Mouse (Mus musculus): ENCODE data around the gene Bex1. TPM values are rescaled to one million over a fixed set of nuclear protein-coding genes. Genes with fewer than 3 reads are reported as not detected.
A peak's percentile ranks its signal among the peaks of the same experiment; 100 is the strongest.

Gene Bex1
- polyA plus RNA-seq, 1 experiment: 1.9 TPM

GRCm38 (mm10) chrX:136203257-136203656, 12.1 kb downstream of the Bex1 start:
- Histone ChIP-seq H3K4me1 (ENCODE audit: control insufficient read depth, insufficient read depth, insufficient read length, low read length) (no peaks in the 10 kb centered on the region), H3K4me3 (ENCODE audit: low read depth, low read length) (peak overlapping the region; percentile 45), H3K27ac (ENCODE audit: insufficient read depth, low read depth, low read length) (no peak overlapping the region), H3K27me3 (ENCODE audit: control insufficient read depth, insufficient read depth, low read length) (no peaks in the 10 kb centered on the region), H3K36me3 (ENCODE audit: control insufficient read depth, insufficient read depth, low read length) (no peaks in the 10 kb centered on the region)
- 27% methylated on average over 7 of the region's 7 CpGs for WGBS
- TF ChIP-seq CTCF (IDR thresholded peaks at IDR 0.05; ENCODE audit: extremely low read depth, insufficient read length, insufficient replicate concordance, low read depth, low read length) (no peak), POLR2A (IDR thresholded peaks at IDR 0.05; ENCODE audit: low read depth, low read length) (no peak)

- no peak overlapping the region for H3K4me3 ChIP-seq (ENCODE audit: low read depth, low read length)
- no peaks in the 10 kb centered on the region for H3K36me3 ChIP-seq (ENCODE audit: control insufficient read depth, insufficient read depth, low read length)
- H3K27ac ChIP-seq (ENCODE audit: insufficient read depth, low read depth, low read length): no peak overlapping the region
- no peaks in the 10 kb centered on the region for H3K4me1 ChIP-seq (ENCODE audit: control insufficient read depth, insufficient read depth, insufficient read length, low read length)
- TF ChIP-seq POLR2A (IDR thresholded peaks at IDR 0.05; ENCODE audit: low read depth, low read length) (no peak), CTCF (IDR thresholded peaks at IDR 0.05; ENCODE audit: extremely low read depth, insufficient read length, insufficient replicate concordance, low read depth, low read length) (no peak)
- WGBS: 35% methylated on average over 1 of the region's 1 CpGs
- no peaks in the 10 kb centered on the region for H3K27me3 ChIP-seq (ENCODE audit: control insufficient read depth, insufficient read depth, low read length)
These were observed 18.4 kb downstream of the Bex1 start for GRCm38 (mm10) chrX:136196873-136197272.

- TF ChIP-seq POLR2A (IDR thresholded peaks at IDR 0.05; ENCODE audit: low read depth, low read length) (no peak), CTCF (IDR thresholded peaks at IDR 0.05; ENCODE audit: extremely low read depth, insufficient read length, insufficient replicate concordance, low read depth, low read length) (no peak)
- Histone ChIP-seq H3K36me3 (ENCODE audit: control insufficient read depth, insufficient read depth, low read length) (no peaks in the 10 kb centered on the region), H3K27ac (ENCODE audit: insufficient read depth, low read depth, low read length) (no peak overlapping the region), H3K4me3 (ENCODE audit: low read depth, low read length) (no peak overlapping the region), H3K27me3 (ENCODE audit: control insufficient read depth, insufficient read depth, low read length) (no peaks in the 10 kb centered on the region), H3K4me1 (ENCODE audit: control insufficient read depth, insufficient read depth, insufficient read length, low read length) (no peaks in the 10 kb centered on the region)
- WGBS: 76% methylated on average over 16 of the region's 16 CpGs
These were observed 19.9 kb downstream of the Bex1 start for GRCm38 (mm10) chrX:136195193-136195944.

- no peaks in the 10 kb centered on the region for H3K4me1 ChIP-seq (ENCODE audit: control insufficient read depth, insufficient read depth, insufficient read length, low read length)
These were observed 32.2 kb downstream of the Bex1 start for GRCm38 (mm10) chrX:136183107-136183506.

GRCm38 (mm10) chrX:136180897-136181553, 34.3 kb downstream of the Bex1 start:
- H3K4me1 ChIP-seq (ENCODE audit: control insufficient read depth, insufficient read depth, insufficient read length, low read length): no peaks in the 10 kb centered on the region
- TF ChIP-seq CTCF (IDR thresholded peaks at IDR 0.05; ENCODE audit: extremely low read depth, insufficient read length, insufficient replicate concordance, low read depth, low read length): no peak
- no peak for TF ChIP-seq POLR2A (IDR thresholded peaks at IDR 0.05; ENCODE audit: low read depth, low read length)
- no peaks in the 10 kb centered on the region for H3K36me3 ChIP-seq (ENCODE audit: control insufficient read depth, insufficient read depth, low read length)
- WGBS: 45% methylated on average over 11 of the region's 11 CpGs
- no peak overlapping the region for H3K4me3 ChIP-seq (ENCODE audit: low read depth, low read length)
- H3K27me3 ChIP-seq (ENCODE audit: control insufficient read depth, insufficient read depth, low read length): no peaks in the 10 kb centered on the region
- no peak overlapping the region for H3K27ac ChIP-seq (ENCODE audit: insufficient read depth, low read depth, low read length)

More at GRCm38 (mm10) chrX:136183107-136183506, 32.2 kb downstream of the Bex1 start:
- Histone ChIP-seq H3K27ac (ENCODE audit: insufficient read depth, low read depth, low read length) (no peak overlapping the region), H3K27me3 (ENCODE audit: control insufficient read depth, insufficient read depth, low read length) (no peaks in the 10 kb centered on the region), H3K36me3 (ENCODE audit: control insufficient read depth, insufficient read depth, low read length) (no peaks in the 10 kb centered on the region), H3K4me3 (ENCODE audit: low read depth, low read length) (no peak overlapping the region)
- 81% methylated on average over 1 of the region's 1 CpGs for WGBS
- no peak for TF ChIP-seq POLR2A (IDR thresholded peaks at IDR 0.05; ENCODE audit: low read depth, low read length)
- TF ChIP-seq CTCF (IDR thresholded peaks at IDR 0.05; ENCODE audit: extremely low read depth, insufficient read length, insufficient replicate concordance, low read depth, low read length): no peak

GRCm38 (mm10) chrX:136172786-136173185, 42.5 kb downstream of the Bex1 start:
- no peaks in the 10 kb centered on the region for H3K36me3 ChIP-seq (ENCODE audit: control insufficient read depth, insufficient read depth, low read length)
- no peaks in the 10 kb centered on the region for H3K4me1 ChIP-seq (ENCODE audit: control insufficient read depth, insufficient read depth, insufficient read length, low read length)
- no peaks in the 10 kb centered on the region for H3K27me3 ChIP-seq (ENCODE audit: control insufficient read depth, insufficient read depth, low read length)
- no peak overlapping the region for H3K27ac ChIP-seq (ENCODE audit: insufficient read depth, low read depth, low read length)
- H3K4me3 ChIP-seq (ENCODE audit: low read depth, low read length): no peak overlapping the region
- TF ChIP-seq CTCF (IDR thresholded peaks at IDR 0.05; ENCODE audit: extremely low read depth, insufficient read length, insufficient replicate concordance, low read depth, low read length) (no peak), POLR2A (IDR thresholded peaks at IDR 0.05; ENCODE audit: low read depth, low read length) (no peak)
- 33% methylated on average over 10 of the region's 10 CpGs for WGBS

GRCm38 (mm10) chrX:136172118-136172551, 43.2 kb downstream of the Bex1 start, which contains the start of gene Tceal8:
Tceal8 (minus strand) TSS chrX:136172342.
- Histone ChIP-seq H3K4me1 (ENCODE audit: control insufficient read depth, insufficient read depth, insufficient read length, low read length) (no peaks in the 10 kb centered on the region), H3K27ac (ENCODE audit: insufficient read depth, low read depth, low read length) (peak within 1 kb of the TSS; percentile 46; the same call in 1 of the 2 replicates), H3K4me3 (ENCODE audit: low read depth, low read length) (peak within 1 kb of the TSS; percentile 61), H3K27me3 (ENCODE audit: control insufficient read depth, insufficient read depth, low read length) (no peaks in the 10 kb centered on the region), H3K36me3 (ENCODE audit: control insufficient read depth, insufficient read depth, low read length) (no peaks in the 10 kb centered on the region)
- WGBS: 7% methylated on average over 10 of the region's 10 CpGs
- TF ChIP-seq CTCF (IDR thresholded peaks at IDR 0.05; ENCODE audit: extremely low read depth, insufficient read length, insufficient replicate concordance, low read depth, low read length) (no peak), POLR2A (IDR thresholded peaks at IDR 0.05; ENCODE audit: low read depth, low read length) (peak; percentile 22; the same call in 1 of the 2 replicates)
